Mouse (Mus musculus): ENCODE data around the gene Rplp2.
"Not testable (repeated sequence)": the region's sequence is repeated elsewhere in the genome, so short reads cannot be mapped to it uniquely, and the experiment has no call there.

Rplp2 gene

DNA sequence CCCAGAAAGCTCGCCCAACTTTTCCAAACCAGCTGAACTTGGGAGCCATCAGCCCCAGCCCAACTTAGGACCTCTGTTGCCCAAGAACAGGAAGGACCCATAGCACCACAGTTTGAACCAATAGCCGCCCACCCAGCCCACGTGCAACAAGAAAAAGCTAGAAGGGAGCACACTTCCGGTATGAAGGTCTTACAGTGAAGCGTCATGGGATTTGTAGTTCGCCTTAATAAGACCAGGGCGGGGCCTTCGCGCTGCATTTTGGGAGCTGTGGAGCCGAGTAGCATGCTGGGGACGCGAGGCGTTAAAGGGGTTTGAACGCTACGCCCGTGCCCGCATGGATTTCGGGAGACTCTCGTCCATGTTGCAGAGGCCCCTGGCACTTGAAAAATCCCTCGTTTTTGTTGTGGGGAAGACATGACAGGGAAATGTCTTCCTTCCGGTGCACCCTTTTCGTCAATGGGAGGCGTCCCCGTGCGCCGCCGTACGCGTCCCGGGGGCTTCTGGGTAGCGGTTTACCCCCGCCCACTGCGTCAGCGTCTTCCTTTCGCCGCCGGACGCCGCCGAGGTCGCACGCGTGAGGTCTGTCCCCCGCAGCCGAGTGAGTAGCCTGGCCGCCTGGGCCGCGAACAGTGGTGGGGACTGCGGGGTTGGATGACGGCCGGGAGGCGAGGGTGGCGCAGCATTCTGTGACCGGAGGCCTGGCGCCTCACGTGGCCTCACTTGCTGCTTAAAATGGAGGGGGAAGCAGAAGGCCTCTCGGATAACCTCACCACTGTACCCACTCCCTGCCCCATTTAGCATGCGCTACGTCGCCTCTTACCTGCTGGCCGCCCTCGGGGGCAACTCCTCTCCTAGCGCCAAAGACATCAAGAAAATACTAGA, at the start of gene Rplp2:
Gene Rplp2, plus strand, starts transcription at position 261 of the 882 bp plus-strand sequence.
- peak; percentile 88 for ATAC-seq (ENCODE audit: insufficient number of reproducible peaks, low FRiP score, low TSS enrichment)

- ATAC-seq (ENCODE audit: insufficient number of reproducible peaks, low FRiP score, low TSS enrichment), result peak; percentile 20; the same call in 1 of the 2 replicates
Measured at GRCm38 (mm10) chr7:141403305-141403704, 43.9 kb upstream of the Rplp2 start.

- no peak for ATAC-seq (ENCODE audit: insufficient number of reproducible peaks, low FRiP score, low TSS enrichment)
Measured at GRCm38 (mm10) chr7:141405466-141405865, 41.7 kb upstream of the Rplp2 start.

DNA sequence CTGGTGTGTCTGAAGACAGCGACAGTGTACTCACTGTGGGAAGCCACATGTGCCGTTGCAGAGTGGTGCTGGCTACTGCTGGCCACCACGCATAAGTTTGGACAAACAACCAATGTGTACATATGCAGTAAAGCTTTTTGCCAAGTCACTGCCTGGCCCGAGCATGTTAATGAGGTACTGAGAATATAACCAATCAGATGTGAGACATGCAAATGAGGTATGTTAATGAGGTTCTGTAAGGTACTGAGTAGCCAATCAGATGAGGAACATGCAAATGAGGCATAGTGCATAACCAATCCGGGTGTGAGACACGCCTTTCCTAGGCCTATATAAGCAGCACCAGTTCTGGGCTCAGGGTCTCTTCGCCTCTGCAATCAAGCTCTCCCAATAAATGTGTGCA, 39.5 kb upstream of the Rplp2 start:
- ATAC-seq (ENCODE audit: insufficient number of reproducible peaks, low FRiP score, low TSS enrichment), result not testable (repeated sequence)

DNA sequence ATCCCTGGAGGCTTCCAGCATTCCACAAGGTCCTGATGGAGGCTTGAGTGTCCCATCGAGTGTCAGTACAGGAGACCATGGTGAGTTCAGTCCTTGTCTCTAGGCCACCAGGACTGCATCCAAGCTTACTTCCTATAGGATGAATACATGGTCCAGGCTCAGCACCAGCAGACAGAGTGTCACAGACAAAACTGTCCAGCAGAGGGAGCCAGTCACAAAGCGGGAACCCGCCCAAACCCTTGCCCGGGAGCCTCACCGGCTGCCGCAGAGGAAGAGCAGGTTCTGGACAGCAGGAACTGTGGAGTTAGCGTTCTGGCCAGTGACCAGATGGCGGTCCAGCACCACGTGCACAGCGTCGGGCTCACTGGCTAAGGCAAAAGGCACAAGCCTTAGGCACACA, 38.3 kb upstream of the Rplp2 start:
- ATAC-seq (ENCODE audit: insufficient number of reproducible peaks, low FRiP score, low TSS enrichment), result peak; percentile 85; the same call in 1 of the 2 replicates

- ATAC-seq (ENCODE audit: insufficient number of reproducible peaks, low FRiP score, low TSS enrichment), result no peak
Measured at GRCm38 (mm10) chr7:141410631-141411030, 36.5 kb upstream of the Rplp2 start.

DNA sequence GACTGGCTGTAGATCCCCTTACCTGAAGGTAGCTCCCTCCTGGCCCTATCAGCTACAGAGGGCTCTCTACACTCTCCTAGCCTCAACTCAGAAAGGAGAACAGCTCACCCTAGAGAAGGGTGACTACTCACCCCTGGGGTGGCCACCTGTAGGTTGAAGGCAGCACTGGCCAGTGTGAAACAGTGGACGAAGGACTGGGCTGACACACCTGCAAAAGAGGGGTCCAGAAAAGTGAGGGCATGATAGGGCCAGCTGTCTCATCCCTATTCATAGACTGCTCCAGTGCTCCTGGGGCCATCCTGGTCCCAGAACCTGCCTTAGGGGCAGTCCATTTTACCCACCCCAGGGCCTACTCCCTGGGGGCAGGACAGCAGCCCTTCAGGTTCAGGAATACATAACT, 35.5 kb upstream of the Rplp2 start:
- ATAC-seq (ENCODE audit: insufficient number of reproducible peaks, low FRiP score, low TSS enrichment), result no peak

GRCm38 (mm10) chr7:141413331-141413730, 33.8 kb upstream of the Rplp2 start:
- no peak for ATAC-seq (ENCODE audit: insufficient number of reproducible peaks, low FRiP score, low TSS enrichment)

DNA sequence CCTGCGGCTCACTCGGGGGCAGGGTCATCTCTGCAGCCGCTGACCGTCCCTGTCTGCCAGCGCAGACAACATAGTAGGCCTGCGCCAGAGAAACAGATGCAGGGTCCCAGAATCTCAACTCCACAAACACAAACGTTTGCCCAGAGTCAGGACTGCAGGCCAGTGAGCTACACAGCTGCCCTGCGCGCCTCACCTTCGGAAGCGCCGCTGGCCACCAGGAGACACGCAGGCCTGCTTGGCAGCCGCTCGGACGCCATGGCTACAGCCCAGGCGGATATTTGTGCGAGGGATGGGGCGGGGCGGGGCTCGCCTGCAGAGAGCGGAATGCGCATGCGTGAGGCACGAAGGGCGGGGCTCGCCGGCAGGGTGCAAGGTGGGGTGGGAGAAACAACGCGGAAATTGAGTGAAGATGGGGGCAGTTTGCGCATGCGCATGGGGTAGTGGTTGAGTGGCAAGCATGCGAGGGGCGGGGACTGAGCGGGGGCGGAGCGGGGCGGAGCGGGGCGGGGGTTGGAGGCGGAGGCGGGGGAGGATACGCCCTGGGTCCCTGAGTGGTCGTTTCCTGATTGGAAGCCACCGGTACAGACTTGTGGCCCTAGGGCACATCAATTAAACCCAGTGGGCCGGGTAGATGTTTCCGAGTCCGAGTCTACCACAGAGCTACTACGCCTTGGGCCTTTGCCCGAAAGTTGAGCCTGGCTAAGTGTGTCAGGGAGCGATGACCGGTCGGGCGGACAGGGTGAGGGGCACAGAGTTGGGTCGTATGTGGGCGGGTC, 33.2 kb upstream of the Rplp2 start, which contains the start of gene Gatd1:
Gene Gatd1, minus strand, starts transcription at position 328 of the 776 bp plus-strand sequence.
- peak; percentile 71 for ATAC-seq (ENCODE audit: insufficient number of reproducible peaks, low FRiP score, low TSS enrichment)

- no peak for ATAC-seq (ENCODE audit: insufficient number of reproducible peaks, low FRiP score, low TSS enrichment)
Measured at GRCm38 (mm10) chr7:141416144-141416841, 30.9 kb upstream of the Rplp2 start.

- ATAC-seq (ENCODE audit: insufficient number of reproducible peaks, low FRiP score, low TSS enrichment), result no peak
Measured at GRCm38 (mm10) chr7:141417731-141418681, 29.2 kb upstream of the Rplp2 start.

- no peak for ATAC-seq (ENCODE audit: insufficient number of reproducible peaks, low FRiP score, low TSS enrichment)
Measured at GRCm38 (mm10) chr7:141418970-141419369, 28.2 kb upstream of the Rplp2 start.

- ATAC-seq (ENCODE audit: insufficient number of reproducible peaks, low FRiP score, low TSS enrichment), result no peak
Measured at GRCm38 (mm10) chr7:141420030-141420702, 27.0 kb upstream of the Rplp2 start.

GRCm38 (mm10) chr7:141423811-141424210, 23.4 kb upstream of the Rplp2 start:
- no peak for ATAC-seq (ENCODE audit: insufficient number of reproducible peaks, low FRiP score, low TSS enrichment)

GRCm38 (mm10) chr7:141426948-141427730, 20.0 kb upstream of the Rplp2 start:
- ATAC-seq (ENCODE audit: insufficient number of reproducible peaks, low FRiP score, low TSS enrichment), result no peak

- no peak for ATAC-seq (ENCODE audit: insufficient number of reproducible peaks, low FRiP score, low TSS enrichment)
Measured at GRCm38 (mm10) chr7:141428701-141429100, 18.5 kb upstream of the Rplp2 start.

- ATAC-seq (ENCODE audit: insufficient number of reproducible peaks, low FRiP score, low TSS enrichment), result peak; percentile 66
Measured at GRCm38 (mm10) chr7:141429310-141429709, 17.9 kb upstream of the Rplp2 start, which contains the start of gene Cend1. Cend1 (minus strand) TSS chr7:141429491.

All from cerebellum, adult (tissue).